Mouse (Mus musculus) forebrain, embryonic 15.5 days (tissue): ENCODE measurements around the gene Mras. TPM values are rescaled to one million over a fixed set of nuclear protein-coding genes. Genes with fewer than 3 reads are reported as not detected.

Experiments used
- ATAC-seq: fragments of 200-750 bp; cut with Nextera tagmentation; replicated peaks from 2 replicates; pipeline ENCODE4 v1.8.0; 2017; ENCODE audit warnings: mild to moderate bottlenecking, moderate TSS enrichment, moderate library complexity
- H3K27ac ChIP-seq: fragments of 300-500 bp; sonication (generic); replicated peaks from 2 replicates; pipeline ENCODE4 v1.5.1; 2015; ENCODE audit warnings: mild to moderate bottlenecking, inconsistent platforms
- H3K27me3 ChIP-seq: fragments of 300-500 bp; sonication (generic); 2 replicates; pipeline ENCODE4 v1.6.1; 2015; ENCODE audit warnings: inconsistent platforms
- H3K36me3 ChIP-seq: fragments of 300-500 bp; sonication (generic); 2 replicates; pipeline ENCODE4 v1.6.1; 2015; ENCODE audit warnings: mild to moderate bottlenecking, inconsistent platforms
- H3K4me1 ChIP-seq: fragments of 300-500 bp; sonication (generic); 2 replicates; pipeline ENCODE4 v1.6.1; 2015; ENCODE audit warnings: inconsistent platforms
- H3K4me2 ChIP-seq: fragments of 300-500 bp; sonication (generic); replicated peaks from 2 replicates; pipeline ENCODE4 v1.6.1; 2015; ENCODE audit warnings: mild to moderate bottlenecking, inconsistent platforms
- H3K4me3 ChIP-seq: fragments of 300-500 bp; sonication (generic); 2 replicates; pipeline ENCODE4 v1.5.1; 2015; ENCODE audit warnings: mild to moderate bottlenecking, inconsistent platforms
- H3K9ac ChIP-seq: fragments of 300-500 bp; sonication (generic); replicated peaks from 2 replicates; pipeline ENCODE4 v1.6.1; 2015; ENCODE audit warnings: mild to moderate bottlenecking, inconsistent platforms
- H3K9me3 ChIP-seq: fragments of 300-500 bp; sonication (generic); 2 replicates; pipeline ENCODE4 v1.6.1; 2016; ENCODE audit warnings: inconsistent platforms
- WGBS: fragments of 180-500 bp; shearing (Covaris S2); methylation state at CpG from one replicate; pipeline ENCODE4 v1.1.7; 2015; ENCODE audit warnings: mixed read lengths; 5-methylcytosine and 5-hydroxymethylcytosine counted together
- polyA plus RNA-seq: library from polyadenylated mRNA; unstranded; fragments of >200 nt; fragmentation: Nextera tagmentation; extraction: Ambion mirVana; gene quantifications from 2 replicates; pipeline ENCODE4 v1.2.1, GENCODE M21; 2015

The Mras gene
- polyA plus RNA-seq, 1 experiment from 2014 or later = 58.8 TPM

GRCm38 (mm10) chr9:99436182-99437030 lies 775 bp downstream of the Mras start:
- H3K36me3 ChIP-seq = no peaks in the 10 kb centered on the region
- H3K27me3 ChIP-seq = no peaks in the 10 kb centered on the region; the same call in 1 of the 2 replicates
- no peaks in the 10 kb centered on the region for H3K9me3 ChIP-seq
- peak overlapping the region; percentile 96 for H3K4me3 ChIP-seq
- peak overlapping the region; percentile 98 for H3K9ac ChIP-seq
- H3K27ac ChIP-seq = peak overlapping the region; percentile 91
- WGBS = under 1% methylated on average over 71 of the region's 86 CpGs
- peak; percentile 79 for ATAC-seq
- H3K4me2 ChIP-seq = peak overlapping the region; percentile 73
- peaks cover 44% of the 10 kb centered on the region for H3K4me1 ChIP-seq

GRCm38 (mm10) chr9:99435619-99436181 lies 1.5 kb downstream of the Mras start:
- peak; percentile 28 for ATAC-seq
- Histone ChIP-seq H3K9ac (peak overlapping the region; percentile 98), H3K4me2 (peak overlapping the region; percentile 73), H3K36me3 (no peaks in the 10 kb centered on the region), H3K4me3 (peak overlapping the region; percentile 96), H3K27ac (peak overlapping the region; percentile 91), H3K27me3 (no peaks in the 10 kb centered on the region; the same call in 1 of the 2 replicates), H3K9me3 (no peaks in the 10 kb centered on the region), H3K4me1 (peaks cover 44% of the 10 kb centered on the region)
- 8% methylated on average over 16 of the region's 16 CpGs for WGBS

GRCm38 (mm10) chr9:99434892-99435618 lies 2.1 kb downstream of the Mras start:
- peak; percentile 39 for ATAC-seq
- Histone ChIP-seq H3K4me3 (peak overlapping the region; percentile 96), H3K4me2 (peak overlapping the region; percentile 73), H3K27ac (peak overlapping the region; percentile 91), H3K27me3 (no peaks in the 10 kb centered on the region; the same call in 1 of the 2 replicates), H3K4me1 (peaks cover 44% of the 10 kb centered on the region), H3K9me3 (no peaks in the 10 kb centered on the region), H3K9ac (peak overlapping the region; percentile 98), H3K36me3 (no peaks in the 10 kb centered on the region)
- 24% methylated on average over 14 of the region's 14 CpGs for whole genome bisulfite sequencing

- Histone ChIP-seq H3K27ac (no peak overlapping the region), H3K4me3 (no peak overlapping the region), H3K9ac (no peak overlapping the region), H3K4me2 (no peak overlapping the region), H3K27me3 (no peaks in the 10 kb centered on the region), H3K4me1 (peaks cover 43% of the 10 kb centered on the region), H3K9me3 (no peaks in the 10 kb centered on the region), H3K36me3 (no peaks in the 10 kb centered on the region)
- no peak for ATAC-seq
- 93% methylated on average over 4 of the region's 4 CpGs for WGBS
Measured at GRCm38 (mm10) chr9:99432478-99432877, 4.7 kb downstream of the Mras start.

GRCm38 (mm10) chr9:99431963-99432362 lies 5.2 kb downstream of the Mras start:
- Histone ChIP-seq H3K4me2 (no peak overlapping the region), H3K4me1 (peaks cover 38% of the 10 kb centered on the region), H3K27ac (no peak overlapping the region), H3K27me3 (no peaks in the 10 kb centered on the region), H3K9me3 (no peaks in the 10 kb centered on the region), H3K4me3 (no peak overlapping the region), H3K9ac (no peak overlapping the region), H3K36me3 (no peaks in the 10 kb centered on the region)
- WGBS = 78% methylated on average over 6 of the region's 6 CpGs
- ATAC-seq = no peak

DNA sequence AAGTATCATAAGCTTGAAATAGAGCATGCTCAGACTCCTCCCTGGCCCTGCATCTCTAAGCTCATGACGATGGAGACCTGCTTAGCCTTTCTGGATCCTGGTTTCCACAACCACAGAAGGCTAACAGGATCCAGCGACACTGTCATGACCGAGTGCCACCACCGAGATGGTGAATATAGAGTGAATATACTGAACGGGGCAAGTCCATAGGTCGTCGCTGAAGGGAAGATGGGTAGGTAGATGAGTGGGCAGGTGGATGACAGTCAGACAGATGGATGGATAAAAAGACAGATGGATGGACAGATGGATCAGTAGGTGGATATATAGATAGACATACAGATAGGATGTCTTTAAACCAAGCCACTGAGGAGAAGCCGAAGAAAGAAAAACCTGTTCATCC lies 5.8 kb downstream of the Mras start:
- Histone ChIP-seq H3K27me3 (no peaks in the 10 kb centered on the region), H3K27ac (no peak overlapping the region), H3K4me1 (peaks cover 36% of the 10 kb centered on the region), H3K9ac (no peak overlapping the region), H3K9me3 (no peaks in the 10 kb centered on the region), H3K4me2 (no peak overlapping the region), H3K36me3 (no peaks in the 10 kb centered on the region), H3K4me3 (no peak overlapping the region)
- ATAC-seq = no peak
- 89% methylated on average over 8 of the region's 8 CpGs for WGBS

DNA sequence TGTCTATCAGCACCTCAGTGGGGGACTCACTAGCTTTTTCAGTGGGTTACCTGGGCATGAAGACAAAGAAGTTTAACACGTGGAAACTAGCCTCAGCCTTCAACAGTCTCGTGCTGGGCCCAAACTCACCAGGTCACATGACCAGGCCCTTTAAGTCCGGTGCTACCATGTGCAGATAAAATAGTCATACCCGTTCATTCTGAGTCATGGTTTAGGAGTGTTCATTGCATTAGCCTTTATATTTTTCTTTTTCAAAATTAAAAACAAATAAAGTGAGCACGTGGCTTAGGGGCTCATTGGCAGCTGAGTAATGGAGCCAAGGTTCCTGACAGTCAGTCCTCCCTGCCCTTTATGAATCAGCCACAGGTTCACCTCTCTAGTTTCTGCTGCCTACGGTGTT lies 6.4 kb downstream of the Mras start:
- Histone ChIP-seq H3K4me2 (no peak overlapping the region), H3K9me3 (no peaks in the 10 kb centered on the region), H3K9ac (no peak overlapping the region), H3K4me1 (peaks cover 35% of the 10 kb centered on the region), H3K27me3 (no peaks in the 10 kb centered on the region), H3K36me3 (no peaks in the 10 kb centered on the region), H3K4me3 (no peak overlapping the region), H3K27ac (no peak overlapping the region)
- ATAC-seq = no peak
- WGBS = 83% methylated on average over 6 of the region's 6 CpGs

- ATAC-seq = no peak
- no peak overlapping the region for H3K9ac ChIP-seq
- no peak overlapping the region for H3K4me3 ChIP-seq
- 77% methylated on average over 3 of the region's 3 CpGs for whole genome bisulfite sequencing
- H3K36me3 ChIP-seq = no peaks in the 10 kb centered on the region
- H3K4me1 ChIP-seq = peaks cover 26% of the 10 kb centered on the region
- no peaks in the 10 kb centered on the region for H3K9me3 ChIP-seq
- no peak overlapping the region for H3K27ac ChIP-seq
- H3K27me3 ChIP-seq = no peaks in the 10 kb centered on the region
- no peak overlapping the region for H3K4me2 ChIP-seq
Measured at GRCm38 (mm10) chr9:99429845-99430244, 7.3 kb downstream of the Mras start.

DNA sequence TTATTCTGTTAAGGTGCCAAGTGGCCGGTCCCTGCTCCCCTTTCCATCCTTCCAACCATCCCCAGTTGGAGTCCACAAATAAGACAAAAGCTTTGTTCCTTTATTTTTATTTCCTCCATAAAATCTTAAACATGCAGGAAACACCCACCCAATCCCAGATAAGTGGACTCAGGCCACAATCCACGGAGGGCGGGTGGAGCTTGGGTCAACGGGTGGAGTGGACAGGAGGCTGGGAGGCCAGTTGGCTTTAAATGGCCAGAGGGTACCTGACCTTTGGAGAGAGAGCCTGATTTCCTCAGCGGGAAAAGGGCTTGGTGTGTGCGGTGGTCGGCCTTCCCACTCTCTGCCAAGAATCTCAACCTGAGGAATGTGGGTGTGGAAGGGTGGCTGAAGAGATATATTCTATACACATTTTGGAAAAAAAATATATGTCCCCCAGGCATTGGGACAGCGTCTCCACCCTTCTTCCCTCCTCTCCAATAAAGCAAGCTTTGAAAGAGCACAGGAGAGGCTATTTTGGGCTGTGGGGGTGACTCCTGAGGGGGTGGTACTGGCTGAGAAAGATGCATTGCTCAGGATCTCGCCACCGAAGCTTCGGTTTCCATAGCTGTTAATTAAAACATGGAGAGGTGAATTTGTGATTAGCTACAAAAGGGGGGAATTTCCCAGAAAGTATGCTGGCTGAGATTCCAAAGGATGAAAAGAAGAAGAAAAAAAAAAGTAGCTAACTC lies 8.4 kb downstream of the Mras start:
- WGBS = 65% methylated on average over 11 of the region's 11 CpGs
- H3K36me3 ChIP-seq = no peaks in the 10 kb centered on the region
- ATAC-seq = no peak

DNA sequence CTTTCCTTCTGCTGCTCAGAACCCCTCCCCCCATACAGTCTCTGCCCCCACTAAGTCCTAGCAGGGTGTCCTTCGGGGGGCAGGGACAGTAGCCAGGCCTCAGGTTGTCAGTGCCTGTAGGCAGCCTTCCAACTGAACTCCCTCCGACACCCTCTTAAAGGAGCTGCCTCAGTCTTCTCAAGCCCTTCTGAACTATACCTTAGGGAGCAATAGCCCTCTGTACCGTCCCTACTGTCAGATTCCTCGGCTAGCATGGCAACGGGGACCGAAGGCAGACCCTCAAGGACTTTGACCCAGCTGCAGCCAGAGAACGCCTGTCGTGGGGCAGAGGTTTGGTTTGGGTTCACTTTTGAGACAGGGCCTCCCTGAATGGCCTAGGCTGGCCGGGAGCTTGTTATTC lies 11.9 kb downstream of the Mras start:
- Histone ChIP-seq H3K9ac (no peak overlapping the region), H3K4me1 (0 out of 2 replicates have a peak, but pooled peaks cover 2% of the 10 kb centered on the region), H3K36me3 (no peaks in the 10 kb centered on the region), H3K27me3 (no peaks in the 10 kb centered on the region), H3K27ac (no peak overlapping the region), H3K4me2 (no peak overlapping the region), H3K9me3 (no peaks in the 10 kb centered on the region), H3K4me3 (no peak overlapping the region)
- 71% methylated on average over 9 of the region's 9 CpGs for WGBS
- no peak for ATAC-seq

More for the DNA sequence above, 8.4 kb downstream of the Mras start:
- Histone ChIP-seq H3K4me3 (no peak overlapping the region), H3K9me3 (no peaks in the 10 kb centered on the region), H3K4me1 (peaks cover 15% of the 10 kb centered on the region), H3K27me3 (no peaks in the 10 kb centered on the region), H3K9ac (no peak overlapping the region), H3K4me2 (no peak overlapping the region), H3K27ac (no peak overlapping the region)

- Histone ChIP-seq H3K4me1 (0 out of 2 replicates have a peak, but pooled peaks cover 2% of the 10 kb centered on the region), H3K27me3 (no peaks in the 10 kb centered on the region), H3K9me3 (no peaks in the 10 kb centered on the region), H3K9ac (no peak overlapping the region), H3K4me3 (no peak overlapping the region), H3K36me3 (no peaks in the 10 kb centered on the region), H3K27ac (no peak overlapping the region), H3K4me2 (no peak overlapping the region)
- WGBS = 77% methylated on average over 4 of the region's 4 CpGs
- no peak for ATAC-seq
Measured at GRCm38 (mm10) chr9:99424574-99424863, 12.7 kb downstream of the Mras start.
